Mouse (Mus musculus) bone marrow macrophage, adult 2 months (primary cell): ENCODE measurements around the gene Rpusd3. TPM values are rescaled to one million over a fixed set of nuclear protein-coding genes. Genes with fewer than 3 reads are reported as not detected.
A peak's percentile ranks its signal among the peaks of the same experiment; 100 is the strongest.

Source experiments
- H3K27ac ChIP-seq: 2 replicates; pipeline ENCODE4 v1.5.1; 2012; ENCODE audit warnings: low read depth, low read length; ENCODE audit not compliant: insufficient read depth
- H3K4me1 ChIP-seq: 2 replicates; pipeline ENCODE4 v1.6.1; 2012; ENCODE audit warnings: low read length; ENCODE audit not compliant: control insufficient read depth, insufficient read depth
- H3K4me3 ChIP-seq: 2 replicates; pipeline ENCODE4 v1.5.1; 2012; ENCODE audit warnings: mild to moderate bottlenecking, low read length, moderate library complexity; ENCODE audit not compliant: insufficient read depth
- CTCF ChIP-seq: IDR thresholded peaks from 2 replicates; pipeline ENCODE4 v1.5.1; 2012; ENCODE audit warnings: low read depth, mild to moderate bottlenecking, low read length, moderate library complexity
- POLR2A ChIP-seq: IDR thresholded peaks from 2 replicates; pipeline ENCODE4 v1.6.1; 2012; ENCODE audit warnings: mild to moderate bottlenecking, low read depth, low read length, borderline replicate concordance
- polyA plus RNA-seq: library from polyadenylated mRNA; stranded (reverse); fragments of >200 nt; gene quantifications from 2 replicates; pipeline ENCODE4 v1.2.4, GENCODE M21; 2012; ENCODE audit not compliant: missing spikeins, insufficient read depth, insufficient read length

Gene Rpusd3
- polyA plus RNA-seq, 1 experiment, result 6.5 TPM

DNA sequence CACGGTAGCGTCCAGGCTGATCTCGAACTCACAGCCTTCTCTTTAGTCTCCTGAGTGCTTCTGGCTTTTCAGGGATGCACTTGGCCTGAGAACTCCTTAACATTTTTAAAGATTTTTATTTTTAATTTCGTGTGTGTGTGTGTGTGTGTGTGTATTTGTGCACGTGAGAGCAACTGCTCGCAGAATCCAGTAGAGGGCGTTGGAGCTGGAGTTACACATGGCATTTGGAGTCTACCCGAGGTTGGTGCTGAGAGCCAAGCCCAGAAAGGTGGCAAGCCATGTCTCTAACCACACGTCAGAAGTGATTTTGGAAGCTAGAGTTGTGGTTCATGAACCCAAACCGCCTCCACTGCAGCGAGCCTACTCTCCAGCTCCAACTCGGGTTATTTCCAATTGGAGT lies 24.0 kb upstream of the Rpusd3 start:
- Histone ChIP-seq H3K4me3 (peak overlapping the region; percentile 63), H3K27ac (no peak overlapping the region), H3K4me1 (peaks cover 10% of the 10 kb centered on the region)
- TF ChIP-seq POLR2A (no peak), CTCF (peak; percentile 47; the same call in 1 of the 2 replicates)

DNA sequence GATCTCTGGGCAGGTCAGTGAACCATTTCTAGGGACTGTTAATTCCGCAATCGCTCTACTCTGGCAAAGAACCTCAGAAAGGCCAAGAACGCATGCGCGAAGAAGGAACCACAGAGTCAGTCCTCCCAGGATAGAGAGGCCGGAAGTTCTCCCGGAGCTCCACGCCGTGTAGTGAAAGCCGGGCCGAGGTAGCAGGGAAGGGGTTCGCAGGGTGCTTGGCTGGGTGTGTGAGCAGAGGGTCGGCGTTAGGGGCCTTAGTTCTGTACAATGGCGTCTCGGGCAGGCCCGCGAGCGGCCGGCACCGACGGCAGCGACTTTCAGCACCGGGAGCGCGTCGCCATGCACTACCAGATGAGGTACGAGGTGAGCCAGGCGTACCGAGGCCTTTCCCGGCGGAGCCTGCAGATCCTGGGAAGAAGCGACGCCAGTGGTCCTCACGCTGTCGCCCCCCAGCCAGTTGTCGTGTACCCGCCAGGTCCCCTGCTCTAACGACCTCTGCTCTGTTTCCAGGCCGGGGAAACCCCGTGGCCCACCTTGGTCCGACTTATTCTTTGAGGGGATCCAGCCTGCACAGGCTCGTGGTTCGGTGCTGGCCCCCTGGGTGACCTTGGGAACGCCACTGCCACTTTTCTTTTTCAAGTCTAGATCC lies 23.4 kb upstream of the Rpusd3 start, which contains the start of gene Jagn1:
TSS of gene Jagn1 (plus strand) at position 128 of the 649 bp plus-strand sequence.
- Histone ChIP-seq H3K4me3 (peak within 1 kb of the TSS; percentile 63), H3K27ac (no peak within 1 kb of the TSS), H3K4me1 (peaks cover 10% of the 10 kb centered on the region)
- no peak for TF ChIP-seq CTCF
- TF ChIP-seq POLR2A, result 0 out of 2 replicates have a peak, but pooled peaks have one; percentile 55

DNA sequence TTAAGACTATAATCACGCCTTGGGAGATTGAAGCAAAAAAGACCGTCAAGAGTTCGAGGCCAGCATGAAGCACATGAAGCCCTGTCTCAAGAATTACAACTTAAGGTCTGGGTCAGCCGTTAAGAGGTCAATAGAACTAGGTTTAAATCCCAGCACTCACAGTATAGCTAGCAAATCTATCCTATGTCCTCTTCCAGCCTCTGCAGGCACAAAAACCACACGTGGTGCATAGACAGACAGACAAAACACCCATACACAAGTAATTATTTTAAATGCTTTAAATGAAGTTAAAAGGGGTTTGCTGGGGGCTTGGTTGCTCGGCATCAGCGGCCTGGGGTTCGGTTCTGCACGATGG lies 22.9 kb upstream of the Rpusd3 start:
- Histone ChIP-seq H3K4me3 (peak overlapping the region; percentile 22; the same call in 1 of the 2 replicates), H3K27ac (no peak overlapping the region), H3K4me1 (peaks cover 10% of the 10 kb centered on the region)
- TF ChIP-seq POLR2A, result no peak
- TF ChIP-seq CTCF, result no peak

DNA sequence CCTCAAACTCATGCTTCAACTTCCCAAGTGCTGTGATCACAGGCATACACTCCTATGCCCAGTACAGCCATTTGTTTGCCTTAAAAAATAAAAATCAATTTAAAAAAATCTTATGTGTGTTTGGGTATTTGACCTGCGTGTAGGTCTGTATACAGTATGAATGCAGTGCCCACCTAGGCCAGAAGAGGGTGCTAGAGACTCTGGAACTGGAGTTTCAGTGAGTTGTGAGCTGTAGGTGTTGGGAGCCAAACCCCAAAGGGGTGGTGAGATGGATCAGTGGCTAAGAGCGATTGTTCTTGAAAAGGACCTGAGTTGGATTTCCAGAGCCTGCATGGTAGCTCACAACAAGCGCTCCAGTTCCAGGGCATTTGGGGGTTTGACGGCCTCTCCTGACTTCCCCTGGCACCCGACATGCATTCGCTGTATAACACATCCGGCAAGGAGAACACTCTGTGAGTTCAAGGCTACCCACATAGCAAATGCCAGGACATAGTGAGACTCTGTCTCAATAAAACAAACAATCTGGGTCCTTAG lies 22.1 kb upstream of the Rpusd3 start:
- H3K27ac ChIP-seq, result no peak overlapping the region
- no peak overlapping the region for H3K4me3 ChIP-seq
- peaks cover 10% of the 10 kb centered on the region for H3K4me1 ChIP-seq
- peak; percentile 49 for TF ChIP-seq CTCF
- TF ChIP-seq POLR2A, result no peak

DNA sequence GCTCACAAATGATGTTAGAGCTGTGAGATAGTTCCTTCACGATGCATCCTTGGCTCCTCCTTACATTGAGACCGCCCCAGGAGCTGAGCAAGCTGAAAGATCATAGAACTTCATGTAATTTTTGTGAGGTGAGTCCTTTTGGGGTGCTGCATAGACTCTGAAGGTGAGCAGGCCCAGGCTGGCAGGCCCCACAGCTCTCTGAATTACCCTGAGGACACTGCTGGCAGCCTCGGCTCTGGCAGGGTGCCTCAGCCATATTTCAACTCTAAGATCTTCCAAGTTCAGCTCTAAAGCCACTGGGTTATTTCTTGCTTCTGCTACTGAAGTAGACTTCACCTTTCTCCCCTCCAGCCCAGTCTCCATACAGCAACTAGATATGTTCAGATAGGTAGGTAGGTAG lies 21.5 kb upstream of the Rpusd3 start:
- no peak overlapping the region for H3K27ac ChIP-seq

DNA sequence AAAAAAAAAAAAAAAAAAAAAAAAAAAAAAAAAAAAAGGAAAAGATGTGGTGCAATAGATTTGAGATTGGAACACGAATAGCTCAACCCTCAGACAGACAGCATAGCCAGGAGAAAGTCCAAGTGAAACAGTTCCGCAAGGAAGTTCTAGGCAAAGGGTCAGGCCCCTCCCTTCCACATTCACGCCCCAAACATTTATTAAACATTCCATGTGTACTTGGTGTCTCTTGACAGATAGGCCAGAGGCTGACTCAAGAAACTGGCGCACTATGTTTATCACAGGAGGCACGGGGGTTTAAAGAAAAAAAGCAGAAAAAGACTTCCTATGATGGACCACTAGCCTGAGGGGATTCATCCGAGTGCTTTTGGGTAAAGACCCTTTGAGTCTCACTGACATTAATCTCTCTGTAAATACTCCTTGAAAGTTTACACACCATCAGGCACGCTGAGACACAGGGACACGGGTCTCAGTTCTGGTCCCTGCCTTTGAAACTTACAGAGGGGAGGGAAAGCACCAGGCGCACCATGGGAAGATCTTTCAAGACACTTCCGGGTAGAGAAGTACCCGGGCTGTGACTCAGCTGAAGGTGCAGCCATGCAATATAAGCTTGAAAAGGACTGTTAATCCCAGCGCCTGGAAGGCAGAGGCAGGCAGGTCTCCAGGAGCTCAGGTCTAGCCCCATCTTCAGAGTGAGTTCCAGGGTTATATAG lies 19.7 kb upstream of the Rpusd3 start:
- no peak overlapping the region for H3K27ac ChIP-seq
- peaks cover 12% of the 10 kb centered on the region for H3K4me1 ChIP-seq
- TF ChIP-seq POLR2A (no peak), CTCF (no peak)
- no peak overlapping the region for H3K4me3 ChIP-seq

More for the DNA sequence above, 21.5 kb upstream of the Rpusd3 start:
- peaks cover 12% of the 10 kb centered on the region for H3K4me1 ChIP-seq
- H3K4me3 ChIP-seq, result no peak overlapping the region
- no peak for TF ChIP-seq CTCF
- TF ChIP-seq POLR2A, result no peak

DNA sequence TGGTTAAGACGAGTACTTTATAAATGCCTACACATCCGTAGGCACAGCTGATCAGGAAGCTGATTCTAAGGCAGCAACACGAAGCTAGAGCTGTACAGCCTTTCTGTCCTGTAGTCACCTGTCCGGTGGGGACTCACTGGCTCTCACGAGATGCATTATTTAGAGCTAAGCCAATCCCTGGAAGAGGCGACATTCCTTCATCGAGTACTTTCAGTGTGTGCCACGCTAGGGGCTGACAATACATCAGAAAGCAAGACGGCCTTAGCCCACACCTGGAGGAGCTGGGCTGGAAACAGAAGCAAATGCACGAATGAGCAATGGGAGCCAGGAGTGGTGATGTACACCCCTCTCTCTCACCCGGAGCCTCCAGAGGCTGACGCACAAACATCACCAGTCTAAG lies 18.0 kb upstream of the Rpusd3 start:
- TF ChIP-seq POLR2A (no peak), CTCF (no peak)
- Histone ChIP-seq H3K27ac (no peak overlapping the region), H3K4me1 (peaks cover 5% of the 10 kb centered on the region; the same call in 1 of the 2 replicates), H3K4me3 (no peak overlapping the region)

DNA sequence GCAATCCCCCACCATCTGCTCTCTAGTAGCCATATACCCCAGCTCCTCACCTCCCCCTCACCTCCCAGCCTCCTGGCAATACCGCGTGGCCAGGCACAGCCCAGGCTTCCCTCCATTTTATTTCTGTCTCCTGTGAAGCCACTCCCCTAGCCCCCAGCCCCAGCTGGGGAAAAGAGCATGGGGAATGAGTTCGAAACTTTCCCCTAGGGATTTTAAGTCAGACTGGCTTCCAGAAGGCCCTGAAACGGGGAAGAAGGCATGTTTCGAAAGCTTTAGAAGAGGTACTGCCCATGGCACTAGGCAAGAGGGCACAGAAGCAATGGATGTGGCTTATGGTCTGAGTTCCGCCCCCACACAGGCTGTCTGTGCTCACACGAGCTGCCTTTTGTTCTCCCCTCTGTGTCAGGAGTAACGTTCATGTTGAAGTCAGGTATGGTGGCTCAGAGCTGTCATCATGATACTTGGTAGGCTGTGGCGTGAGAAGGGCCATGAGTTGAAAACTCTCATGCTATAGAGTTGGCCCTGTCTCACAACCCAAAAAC lies 16.6 kb upstream of the Rpusd3 start, which contains the start of gene Cidec:
TSS of gene Cidec (minus strand) at position 97 of the 542 bp plus-strand sequence.
- Histone ChIP-seq H3K27ac (no peak within 1 kb of the TSS), H3K4me3 (no peak within 1 kb of the TSS)
- TF ChIP-seq POLR2A (no peak), CTCF (no peak)

DNA sequence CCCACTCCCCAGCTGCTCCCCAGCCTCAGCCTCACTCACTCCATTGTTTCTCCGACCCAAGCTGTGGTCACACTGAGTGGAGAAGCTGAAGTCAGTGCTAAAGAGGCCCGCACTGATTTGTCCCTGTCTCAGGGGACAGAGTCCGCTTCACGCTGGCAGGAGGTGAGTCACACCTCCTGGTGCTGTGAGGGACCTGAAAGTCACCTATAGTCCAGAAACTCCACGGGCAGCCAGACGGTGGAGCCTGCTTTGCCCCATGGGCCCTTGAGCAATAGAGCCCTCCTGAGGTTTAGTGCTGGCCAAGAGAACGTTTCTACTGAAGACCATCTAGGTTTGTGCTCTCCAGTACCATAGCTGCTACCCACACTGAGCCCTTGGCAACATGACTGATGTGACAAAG lies 15.6 kb upstream of the Rpusd3 start:
- H3K4me1 ChIP-seq, result 0 out of 2 replicates have a peak, but pooled peaks cover 2% of the 10 kb centered on the region
- H3K4me3 ChIP-seq, result no peak overlapping the region
- no peak overlapping the region for H3K27ac ChIP-seq
- TF ChIP-seq CTCF (no peak), POLR2A (no peak)

More for the DNA sequence above, 16.6 kb upstream of the Rpusd3 start, which contains the start of gene Cidec:
- 0 out of 2 replicates have a peak, but pooled peaks cover 2% of the 10 kb centered on the region for H3K4me1 ChIP-seq
